Comparison of ENCODE assay signal across 8 mouse cellular contexts in genomic region chr17:25462236-25462875, GRCm38 (mm10). TPM values are rescaled to one million over a fixed set of nuclear protein-coding genes. Genes with fewer than 3 reads are reported as not detected.
DNase-seq lines count a peak whose midpoint lies in the region; ATAC-seq lines count a peak whose summit lies in the region.

No protein-coding gene starts in this region.

- intact Hi-C loops in heart, postnatal 36 days (cut with DNase I), result no loop called here

- H3K4me2 ChIP-seq in heart, embryonic 12.5 days, result peak overlapping the region; percentile 31
- peak overlapping the region; percentile 13 for H3K4me2 ChIP-seq in limb, embryonic 12.5 days

- no peak overlapping the region for H3K4me3 ChIP-seq in heart, embryonic 12.5 days
- H3K4me3 ChIP-seq in limb, embryonic 12.5 days (replicated peaks), result no peak overlapping the region

- peaks cover 57% of the 10 kb centered on the region for H3K4me1 ChIP-seq in heart, embryonic 12.5 days (replicated peaks)
- H3K4me1 ChIP-seq in limb, embryonic 12.5 days (replicated peaks), result peaks cover 21% of the 10 kb centered on the region

- H3K27ac ChIP-seq in heart, embryonic 12.5 days (ENCODE audit: poor library complexity, severe bottlenecking), result peak overlapping the region; percentile 99
- H3K27ac ChIP-seq in limb, embryonic 12.5 days, result peak overlapping the region; percentile 83

- 10% methylated on average over 9 of the region's 9 CpGs for WGBS in heart, embryonic 12.5 days
- WGBS in limb, embryonic 12.5 days, result 12% methylated on average over 9 of the region's 9 CpGs

- H3K36me3 ChIP-seq in heart, embryonic 12.5 days, result no peaks in the 10 kb centered on the region
- H3K36me3 ChIP-seq in limb, embryonic 12.5 days, result no peaks in the 10 kb centered on the region

- DNase-seq in heart, adult 11 months, result peak; percentile 95
- DNase-seq in heart, postnatal 36 days, result no peak
- peak; percentile 10 for DNase-seq in brain, adult 2 months (ENCODE audit: low read depth, low spot score)
- DNase-seq in spleen, adult 18-20 months, result no peak
- DNase-seq in right cerebral cortex, adult 2 months (ENCODE audit: low spot score in 2 of 2), result no peak
- DNase-seq in thymus, postnatal 25 days, result no peak

- H3K27me3 ChIP-seq in heart, embryonic 12.5 days (replicated peaks), result no peaks in the 10 kb centered on the region
- H3K27me3 ChIP-seq in limb, embryonic 12.5 days, result peaks cover 2% of the 10 kb centered on the region; the same call in 1 of the 2 replicates

- no peaks in the 10 kb centered on the region for H3K9me3 ChIP-seq in heart, embryonic 12.5 days (replicated peaks)
- peaks cover 7% of the 10 kb centered on the region for H3K9me3 ChIP-seq in limb, embryonic 12.5 days

- H3K9ac ChIP-seq in heart, embryonic 12.5 days, result no peak overlapping the region
- 0 out of 2 replicates have a peak overlapping the region, but pooled peaks have one; percentile 13 for H3K9ac ChIP-seq in limb, embryonic 12.5 days (replicated peaks)

- peak; percentile 82 for ATAC-seq in heart, embryonic 12.5 days (ENCODE audit: insufficient number of reproducible peaks, low FRiP score)
- ATAC-seq in limb, embryonic 12.5 days (ENCODE audit: insufficient number of reproducible peaks, insufficient read depth, low FRiP score, low TSS enrichment, low read depth), result peak; percentile 85

RNA-seq across cellular contexts. Expression of gene Tekt4, which starts 7.9 kb away (rescaled TPM):
- under 1 TPM in 1 of 2 experiments, not detected in 1; 0.47 TPM for total RNA-seq in heart, postnatal 36 days (2021)
- polyA plus RNA-seq in heart, embryonic 12.5 days (2016; fragmentation: Nextera tagmentation; extraction: Ambion mirVana), result 0.45 and 0.54 TPM in 2 replicates
- not detected in 2 replicates for polyA plus RNA-seq in limb, embryonic 12.5 days (2016; fragmentation: Nextera tagmentation; extraction: Ambion mirVana)

RNA-seq across cellular contexts. Expression of gene Cacna1h, which starts 28.8 kb away (rescaled TPM):
- 1 to 10 TPM; 5.4 to 6.5 TPM for total RNA-seq in heart, postnatal 36 days (2021)
- 13.5 and 16.3 TPM in 2 replicates for polyA plus RNA-seq in heart, embryonic 12.5 days (2016; fragmentation: Nextera tagmentation; extraction: Ambion mirVana)
- polyA plus RNA-seq in limb, embryonic 12.5 days (2016; fragmentation: Nextera tagmentation; extraction: Ambion mirVana), result 10.1 and 11.6 TPM in 2 replicates

RNA-seq across cellular contexts. Expression of gene Sstr5, which starts 34.7 kb away (rescaled TPM):
- not detected for total RNA-seq in heart, postnatal 36 days (2021)
- 0.63 and 0.67 TPM in 2 replicates for polyA plus RNA-seq in heart, embryonic 12.5 days (2016; fragmentation: Nextera tagmentation; extraction: Ambion mirVana)
- 0.24 and 0.29 TPM in 2 replicates for polyA plus RNA-seq in limb, embryonic 12.5 days (2016; fragmentation: Nextera tagmentation; extraction: Ambion mirVana)

Comparison
In these comparisons a context has a peak if more than half of its experiments do, and no peak if none do; other contexts are left out.
1. DNase-seq: peak in heart, adult 11 months (single experiment) and brain, adult 2 months (single experiment); none in heart, postnatal 36 days (0 of 2), spleen, adult 18-20 months (0 of 2), right cerebral cortex, adult 2 months (0 of 2) and thymus, postnatal 25 days (single experiment).